Comparison of ENCODE assay signal across 7 mouse cellular contexts in genomic region chr11:86949951-86950441, GRCm38 (mm10). TPM values are rescaled to one million over a fixed set of nuclear protein-coding genes. Genes with fewer than 3 reads are reported as not detected.
A peak's percentile ranks its signal among the peaks of the same experiment; 100 is the strongest.
DNase-seq lines count a peak whose midpoint lies in the region; ATAC-seq and TF ChIP-seq lines count a peak whose summit lies in the region.

No protein-coding gene starts in this region.

- peak; percentile 68 for DNase-seq in ovary, postnatal 36 days (ENCODE audit: low spot score)
- DNase-seq in ovary, postnatal 14 days (ENCODE audit: low spot score), result no peak
- DNase-seq in forebrain, postnatal 0 days, result peak; percentile 68
- peak; percentile 29 to 69 for DNase-seq in lung, postnatal 4 days
- no peak for DNase-seq in frontal cortex, postnatal 14 days (ENCODE audit: low spot score in 2 of 2)
- no peak for DNase-seq in adipocyte (ENCODE audit: low spot score)

- WGBS in forebrain, postnatal 0 days, result 40% methylated on average over 9 of the region's 9 CpGs
- WGBS in hindbrain, embryonic 15.5 days, result 53% methylated on average over 9 of the region's 9 CpGs

- 0 out of 2 replicates have a peak overlapping the region, but pooled peaks have one; percentile 21 for H3K27ac ChIP-seq in forebrain, postnatal 0 days (ENCODE audit: low read depth, low read length)
- peak overlapping the region; percentile 58 for H3K27ac ChIP-seq in hindbrain, embryonic 15.5 days (replicated peaks)

- no peak; the same call in none of the 2 replicates for ATAC-seq in forebrain, postnatal 0 days
- ATAC-seq in hindbrain, embryonic 15.5 days (ENCODE audit: low FRiP score, low read depth), result no peak

- no peak overlapping the region for H3K4me3 ChIP-seq in forebrain, postnatal 0 days (ENCODE audit: low read depth, low read length)
- no peak overlapping the region for H3K4me3 ChIP-seq in hindbrain, embryonic 15.5 days

- TF ChIP-seq CTCF in forebrain, postnatal 0 days (IDR thresholded peaks at IDR 0.05; ENCODE audit: low read depth), result no peak

- H3K36me3 ChIP-seq in forebrain, postnatal 0 days (ENCODE audit: insufficient read depth), result no peaks in the 10 kb centered on the region
- H3K36me3 ChIP-seq in hindbrain, embryonic 15.5 days, result no peaks in the 10 kb centered on the region

- H3K27me3 ChIP-seq in forebrain, postnatal 0 days (ENCODE audit: insufficient read depth, low read length), result no peaks in the 10 kb centered on the region
- H3K27me3 ChIP-seq in hindbrain, embryonic 15.5 days, result no peaks in the 10 kb centered on the region

- H3K4me2 ChIP-seq in forebrain, postnatal 0 days (ENCODE audit: low read depth), result peak overlapping the region; percentile 21; the same call in 1 of the 2 replicates
- H3K4me2 ChIP-seq in hindbrain, embryonic 15.5 days, result no peak overlapping the region

- 0 out of 2 replicates have a peak, but pooled peaks cover 3% of the 10 kb centered on the region for H3K4me1 ChIP-seq in forebrain, postnatal 0 days (ENCODE audit: insufficient read depth)
- H3K4me1 ChIP-seq in hindbrain, embryonic 15.5 days (replicated peaks), result peaks cover 16% of the 10 kb centered on the region

- no peak overlapping the region for H3K9ac ChIP-seq in forebrain, postnatal 0 days
- H3K9ac ChIP-seq in hindbrain, embryonic 15.5 days, result no peak overlapping the region

- no peaks in the 10 kb centered on the region for H3K9me3 ChIP-seq in forebrain, postnatal 0 days (ENCODE audit: low read length)
- no peaks in the 10 kb centered on the region for H3K9me3 ChIP-seq in hindbrain, embryonic 15.5 days

RNA-seq across cellular contexts. Expression of gene Ypel2, which starts 43.5 kb away (rescaled TPM):
- 5.6 and 6.3 TPM in 2 replicates for total RNA-seq in forebrain, postnatal 0 days (2014; rRNA removed)
- polyA plus RNA-seq in forebrain, postnatal 0 days (2015; fragmentation: Nextera tagmentation; extraction: Ambion mirVana), result 3.7 and 4.5 TPM in 2 replicates
- polyA plus RNA-seq in hindbrain, embryonic 15.5 days (2015; fragmentation: Nextera tagmentation; extraction: Ambion mirVana), result 4.2 and 5.1 TPM in 2 replicates

Comparison
In these comparisons a context has a peak if more than half of its experiments do, and no peak if none do; other contexts are left out.
1. DNase-seq: peak in ovary, postnatal 36 days (single experiment), forebrain, postnatal 0 days (single experiment) and lung, postnatal 4 days (2 of 2); none in ovary, postnatal 14 days (single experiment), frontal cortex, postnatal 14 days (0 of 2) and adipocyte (single experiment).